Mouse (Mus musculus): ENCODE measurements at regions not wholly inside any gene's neighbourhood (a gene's known extent, or its start where the extent isn't known, plus 50 kb on each side); places are given as distances from the start of the nearest gene placed in this dataset.
A peak's percentile ranks its signal among the peaks of the same experiment; 100 is the strongest.

- TF ChIP-seq ZMIZ1 (IDR thresholded peaks at IDR 0.05; ENCODE audit: low read depth, low read length) (peak; percentile 18; the same call in 1 of the 2 replicates), POLR2A (IDR thresholded peaks at IDR 0.05; ENCODE audit: low read depth, low read length) (no peak), KAT2A (IDR thresholded peaks at IDR 0.05; ENCODE audit: insufficient replicate concordance, low read length) (no peak)
Observed at GRCm38 (mm10) chr4:33587666-33588065, 277.6 kb downstream of the Rngtt start.
